Mouse (Mus musculus) limb, embryonic 12.5 days (tissue): ENCODE measurements around the gene Nhp2. TPM values are rescaled to one million over a fixed set of nuclear protein-coding genes. Genes with fewer than 3 reads are reported as not detected.
A peak's percentile ranks its signal among the peaks of the same experiment; 100 is the strongest.

Experiments used
- ATAC-seq: fragments of 200-750 bp; cut with Nextera tagmentation; 2 replicates; pipeline ENCODE4 v1.8.0; 2017; ENCODE audit warnings: low read depth, moderate TSS enrichment; ENCODE audit not compliant: insufficient number of reproducible peaks, insufficient read depth, low FRiP score, low TSS enrichment
- H3K27ac ChIP-seq: fragments of 300-500 bp; sonication (generic); 2 replicates; pipeline ENCODE4 v1.5.1; 2016; ENCODE audit warnings: mild to moderate bottlenecking, moderate library complexity
- H3K27me3 ChIP-seq: fragments of 300-500 bp; sonication (generic); 2 replicates; pipeline ENCODE4 v1.6.1; 2016; ENCODE audit warnings: mild to moderate bottlenecking, moderate library complexity
- H3K36me3 ChIP-seq: fragments of 300-500 bp; sonication (generic); 2 replicates; pipeline ENCODE4 v1.6.1; 2016; ENCODE audit warnings: mild to moderate bottlenecking, moderate library complexity
- H3K4me1 ChIP-seq: fragments of 300-500 bp; sonication (generic); replicated peaks from 2 replicates; pipeline ENCODE4 v1.6.1; 2016
- H3K4me2 ChIP-seq: fragments of 300-500 bp; sonication (generic); 2 replicates; pipeline ENCODE4 v1.6.1; 2016; ENCODE audit warnings: mild to moderate bottlenecking, moderate library complexity
- H3K4me3 ChIP-seq: fragments of 300-500 bp; sonication (generic); replicated peaks from 2 replicates; pipeline ENCODE4 v1.5.1; 2016; ENCODE audit warnings: mild to moderate bottlenecking
- H3K9ac ChIP-seq: fragments of 300-500 bp; sonication (generic); replicated peaks from 2 replicates; pipeline ENCODE4 v1.6.1; 2016; ENCODE audit warnings: mild to moderate bottlenecking, moderate library complexity
- H3K9me3 ChIP-seq: fragments of 300-500 bp; sonication (generic); 2 replicates; pipeline ENCODE4 v1.6.1; 2016; ENCODE audit warnings: mild to moderate bottlenecking, moderate library complexity
- WGBS: fragments of 180-500 bp; shearing (Covaris S2); methylation state at CpG from one replicate; pipeline ENCODE4 v1.1.7; 2016; 5-methylcytosine and 5-hydroxymethylcytosine counted together
- polyA plus RNA-seq: library from polyadenylated mRNA; unstranded; fragments of >200 nt; fragmentation: Nextera tagmentation; extraction: Ambion mirVana; gene quantifications from 2 replicates; pipeline ENCODE4 v1.2.1, GENCODE M21; 2016

Gene Nhp2
- polyA plus RNA-seq, 1 experiment from 2014 or later, result 149 TPM

- Histone ChIP-seq H3K4me1 (peaks cover 25% of the 10 kb centered on the region), H3K36me3 (no peaks in the 10 kb centered on the region), H3K9me3 (no peaks in the 10 kb centered on the region), H3K4me2 (peak overlapping the region; percentile 78), H3K4me3 (peak overlapping the region; percentile 80), H3K9ac (peak overlapping the region; percentile 69), H3K27ac (peak overlapping the region; percentile 57), H3K27me3 (no peaks in the 10 kb centered on the region)
- ATAC-seq, result no peak
- 1% methylated on average over 6 of the region's 6 CpGs for WGBS
Measured at GRCm38 (mm10) chr11:51636323-51636684, 16.8 kb downstream of the Nhp2 start.

- 2% methylated on average over 17 of the region's 17 CpGs for WGBS
- Histone ChIP-seq H3K9ac (0 out of 2 replicates have a peak overlapping the region, but pooled peaks have one; percentile 32), H3K36me3 (peaks cover 8% of the 10 kb centered on the region), H3K27ac (peak overlapping the region; percentile 86), H3K4me3 (peak overlapping the region; percentile 26), H3K27me3 (no peaks in the 10 kb centered on the region), H3K4me2 (peak overlapping the region; percentile 52), H3K4me1 (peaks cover 25% of the 10 kb centered on the region), H3K9me3 (no peaks in the 10 kb centered on the region)
- ATAC-seq, result no peak; the same call in 1 of the 2 replicates
Measured at GRCm38 (mm10) chr11:51637971-51638414, 18.5 kb downstream of the Nhp2 start.

GRCm38 (mm10) chr11:51638497-51638896, 19.0 kb downstream of the Nhp2 start:
- 70% methylated on average over 5 of the region's 5 CpGs for WGBS
- no peak overlapping the region for H3K9ac ChIP-seq
- H3K36me3 ChIP-seq, result peaks cover 13% of the 10 kb centered on the region
- peak overlapping the region; percentile 52 for H3K4me2 ChIP-seq
- peaks cover 28% of the 10 kb centered on the region for H3K4me1 ChIP-seq
- peak overlapping the region; percentile 86 for H3K27ac ChIP-seq
- no peak for ATAC-seq
- H3K27me3 ChIP-seq, result 0 out of 2 replicates have a peak, but pooled peaks cover 3% of the 10 kb centered on the region
- no peaks in the 10 kb centered on the region for H3K9me3 ChIP-seq
- no peak overlapping the region; the same call in 1 of the 2 replicates for H3K4me3 ChIP-seq

GRCm38 (mm10) chr11:51640748-51641147, 21.2 kb downstream of the Nhp2 start:
- Histone ChIP-seq H3K27ac (no peak overlapping the region), H3K9ac (no peak overlapping the region), H3K27me3 (0 out of 2 replicates have a peak, but pooled peaks cover 6% of the 10 kb centered on the region), H3K4me2 (no peak overlapping the region), H3K9me3 (no peaks in the 10 kb centered on the region), H3K36me3 (peaks cover 36% of the 10 kb centered on the region), H3K4me1 (peaks cover 29% of the 10 kb centered on the region), H3K4me3 (no peak overlapping the region)
- 78% methylated on average over 7 of the region's 7 CpGs for WGBS
- ATAC-seq, result no peak

GRCm38 (mm10) chr11:51643202-51643601, 23.7 kb downstream of the Nhp2 start:
- peaks cover 37% of the 10 kb centered on the region for H3K36me3 ChIP-seq
- 77% methylated on average over 9 of the region's 9 CpGs for whole genome bisulfite sequencing
- no peak overlapping the region for H3K9ac ChIP-seq
- peak overlapping the region; percentile 29; the same call in 1 of the 2 replicates for H3K27ac ChIP-seq
- no peak overlapping the region for H3K4me3 ChIP-seq
- H3K27me3 ChIP-seq, result 0 out of 2 replicates have a peak, but pooled peaks cover 6% of the 10 kb centered on the region
- no peak for ATAC-seq
- no peaks in the 10 kb centered on the region for H3K9me3 ChIP-seq
- H3K4me1 ChIP-seq, result peaks cover 30% of the 10 kb centered on the region
- 0 out of 2 replicates have a peak overlapping the region, but pooled peaks have one; percentile 24 for H3K4me2 ChIP-seq

- Histone ChIP-seq H3K9me3 (no peaks in the 10 kb centered on the region), H3K4me1 (peaks cover 35% of the 10 kb centered on the region), H3K4me3 (0 out of 2 replicates have a peak overlapping the region, but pooled peaks have one; percentile 3), H3K36me3 (peaks cover 37% of the 10 kb centered on the region), H3K4me2 (peak overlapping the region; percentile 24; the same call in 1 of the 2 replicates), H3K9ac (no peak overlapping the region), H3K27ac (peak overlapping the region; percentile 29; the same call in 1 of the 2 replicates), H3K27me3 (0 out of 2 replicates have a peak, but pooled peaks cover 6% of the 10 kb centered on the region)
- no peak for ATAC-seq
- 52% methylated on average over 15 of the region's 15 CpGs for WGBS
Measured at GRCm38 (mm10) chr11:51643761-51644160, 24.2 kb downstream of the Nhp2 start.

- peaks cover 37% of the 10 kb centered on the region for H3K36me3 ChIP-seq
- H3K27me3 ChIP-seq, result 0 out of 2 replicates have a peak, but pooled peaks cover 6% of the 10 kb centered on the region
- no peak overlapping the region for H3K4me3 ChIP-seq
- peaks cover 40% of the 10 kb centered on the region for H3K4me1 ChIP-seq
- no peak for ATAC-seq
- H3K27ac ChIP-seq, result 0 out of 2 replicates have a peak overlapping the region, but pooled peaks have one; percentile 29
- no peak overlapping the region for H3K9ac ChIP-seq
- WGBS, result 76% methylated on average over 16 of the region's 16 CpGs
- H3K4me2 ChIP-seq, result peak overlapping the region; percentile 24; the same call in 1 of the 2 replicates
- no peaks in the 10 kb centered on the region for H3K9me3 ChIP-seq
Measured at GRCm38 (mm10) chr11:51644217-51644616, 24.7 kb downstream of the Nhp2 start.

- 86% methylated on average over 13 of the region's 13 CpGs for WGBS
- Histone ChIP-seq H3K9ac (0 out of 2 replicates have a peak overlapping the region, but pooled peaks have one; percentile 42), H3K36me3 (peaks cover 37% of the 10 kb centered on the region), H3K4me1 (peaks cover 51% of the 10 kb centered on the region), H3K9me3 (no peaks in the 10 kb centered on the region), H3K4me3 (no peak overlapping the region), H3K4me2 (no peak overlapping the region), H3K27me3 (peaks cover 11% of the 10 kb centered on the region; the same call in 1 of the 2 replicates), H3K27ac (no peak overlapping the region)
- no peak for ATAC-seq
Measured at GRCm38 (mm10) chr11:51645293-51645692, 25.8 kb downstream of the Nhp2 start.

GRCm38 (mm10) chr11:51646245-51646644, 26.7 kb downstream of the Nhp2 start:
- H3K27ac ChIP-seq, result no peak overlapping the region
- H3K9ac ChIP-seq, result no peak overlapping the region
- no peak overlapping the region for H3K4me3 ChIP-seq
- 69% methylated on average over 7 of the region's 7 CpGs for WGBS
- H3K4me1 ChIP-seq, result peaks cover 57% of the 10 kb centered on the region
- no peak overlapping the region for H3K4me2 ChIP-seq
- peaks cover 37% of the 10 kb centered on the region for H3K36me3 ChIP-seq
- H3K27me3 ChIP-seq, result peaks cover 11% of the 10 kb centered on the region; the same call in 1 of the 2 replicates
- H3K9me3 ChIP-seq, result no peaks in the 10 kb centered on the region
- ATAC-seq, result no peak

GRCm38 (mm10) chr11:51646751-51647667, 27.5 kb downstream of the Nhp2 start:
- peaks cover 11% of the 10 kb centered on the region; the same call in 1 of the 2 replicates for H3K27me3 ChIP-seq
- no peaks in the 10 kb centered on the region; the same call in 1 of the 2 replicates for H3K9me3 ChIP-seq
- no peak overlapping the region for H3K9ac ChIP-seq
- H3K4me1 ChIP-seq, result peaks cover 57% of the 10 kb centered on the region
- peak overlapping the region; percentile 93 for H3K4me2 ChIP-seq
- 0 out of 2 replicates have a peak overlapping the region, but pooled peaks have one; percentile 4 for H3K4me3 ChIP-seq
- WGBS, result 56% methylated on average over 15 of the region's 15 CpGs
- no peak for ATAC-seq
- peaks cover 37% of the 10 kb centered on the region for H3K36me3 ChIP-seq
- peak overlapping the region; percentile 83 for H3K27ac ChIP-seq

- Histone ChIP-seq H3K4me2 (peak overlapping the region; percentile 93), H3K36me3 (peaks cover 23% of the 10 kb centered on the region), H3K9me3 (no peaks in the 10 kb centered on the region; the same call in 1 of the 2 replicates), H3K27me3 (peaks cover 8% of the 10 kb centered on the region; the same call in 1 of the 2 replicates), H3K9ac (no peak overlapping the region; the same call in 1 of the 2 replicates), H3K27ac (peak overlapping the region; percentile 83), H3K4me1 (peaks cover 53% of the 10 kb centered on the region), H3K4me3 (peak overlapping the region; percentile 70)
- 0 out of 2 replicates have a peak, but pooled peaks have one; percentile 22 for ATAC-seq
- WGBS, result 24% methylated on average over 3 of the region's 3 CpGs
Measured at GRCm38 (mm10) chr11:51648566-51648965, 29.0 kb downstream of the Nhp2 start.
